Mouse (Mus musculus) adrenal gland, postnatal 0 days (tissue): ENCODE data around the gene Fate1. TPM values are rescaled to one million over a fixed set of nuclear protein-coding genes. Genes with fewer than 3 reads are reported as not detected.

ENCODE experiments used
- polyA plus RNA-seq: library from polyadenylated mRNA; unstranded; fragments of >200 nt; fragmentation: Nextera tagmentation; extraction: Ambion mirVana; gene quantifications from 2 replicates; pipeline ENCODE4 v1.2.1, GENCODE M21; 2015

Fate1 gene
- polyA plus RNA-seq = 0.33 and 0.69 TPM in 2 replicates

GRCm38 (mm10) chrX:71972686-71973085, at the start of gene Fate1:
Gene Fate1, plus strand, starts transcription at chrX:71972986.

GRCm38 (mm10) chrX:71962073-71963051, 10.4 kb upstream of the Fate1 start, which contains the start of gene Prrg3:
Gene Prrg3, plus strand, starts transcription at chrX:71962624.

DNA sequence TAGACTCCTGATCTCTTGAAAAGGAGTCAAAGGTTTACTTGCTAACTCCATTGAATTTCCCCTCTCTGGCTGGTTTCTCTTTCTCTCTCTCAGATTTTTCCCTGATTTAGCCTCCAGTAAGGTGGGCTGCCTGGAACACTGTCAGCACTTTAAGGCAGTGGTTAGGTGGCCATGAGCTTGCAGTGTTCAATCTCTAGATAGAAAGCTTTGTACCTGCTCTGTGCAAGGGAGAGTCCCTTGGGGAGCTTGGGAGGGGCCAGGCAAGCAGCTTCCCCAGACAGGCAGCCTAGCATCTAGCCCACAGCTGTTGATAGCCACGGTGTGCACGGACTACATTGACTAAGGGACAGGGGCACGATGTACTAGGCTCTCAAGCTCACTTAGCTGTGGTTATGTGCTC, 18.8 kb downstream of the Fate1 start, which contains the start of gene Cnga2:
Cnga2 (plus strand) TSS at position 301 of the 400 bp plus-strand sequence.

Other genes starting within 250 kb of the Fate1 start
- gene Vma21, start 157.1 kb upstream of the Fate1 start, polyA plus RNA-seq = 45.6 and 67.6 TPM in 2 replicates
- gene Gm1141, start 52.0 kb upstream of the Fate1 start, polyA plus RNA-seq = 0.21 TPM in 1 of 2 replicates, not detected in the other
- gene Prrg3, start 10.4 kb upstream of the Fate1 start, polyA plus RNA-seq = 3.7 and 4.0 TPM in 2 replicates
- gene Cnga2, start 18.9 kb downstream of the Fate1 start, polyA plus RNA-seq = 0.04 and 0.05 TPM in 2 replicates
- gene Magea4, start 249.0 kb downstream of the Fate1 start, polyA plus RNA-seq = not detected in 2 replicates